Mouse (Mus musculus): ENCODE results near the gene Usp48. TPM values are rescaled to one million over a fixed set of nuclear protein-coding genes. Genes with fewer than 3 reads are reported as not detected.

The Usp48 gene
- total RNA-seq, 2 experiments from 2014 or later: 139 to 150 TPM

DNA sequence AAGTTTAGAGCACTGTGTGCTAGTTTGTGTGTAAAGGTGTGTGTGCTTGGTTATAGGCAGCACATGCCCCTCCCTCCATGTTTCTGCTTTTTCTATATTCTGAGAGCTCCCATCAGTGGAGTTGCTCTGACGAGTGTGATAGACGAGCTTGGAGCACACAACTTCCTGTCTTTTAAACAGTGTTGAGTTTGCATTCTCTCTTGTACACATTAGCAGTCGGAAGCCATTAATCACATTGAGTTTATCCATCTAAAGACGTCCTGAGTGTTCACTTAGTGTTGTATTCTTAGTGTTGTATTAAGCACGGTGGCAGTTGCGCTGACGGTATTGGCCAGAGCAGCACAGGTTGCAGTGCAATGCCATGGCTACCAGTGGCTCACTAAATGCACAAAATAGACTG, 15.7 kb downstream of the Usp48 start:
- DNase-seq (ENCODE audit: low spot score in 2 of 2): no peak

DNA sequence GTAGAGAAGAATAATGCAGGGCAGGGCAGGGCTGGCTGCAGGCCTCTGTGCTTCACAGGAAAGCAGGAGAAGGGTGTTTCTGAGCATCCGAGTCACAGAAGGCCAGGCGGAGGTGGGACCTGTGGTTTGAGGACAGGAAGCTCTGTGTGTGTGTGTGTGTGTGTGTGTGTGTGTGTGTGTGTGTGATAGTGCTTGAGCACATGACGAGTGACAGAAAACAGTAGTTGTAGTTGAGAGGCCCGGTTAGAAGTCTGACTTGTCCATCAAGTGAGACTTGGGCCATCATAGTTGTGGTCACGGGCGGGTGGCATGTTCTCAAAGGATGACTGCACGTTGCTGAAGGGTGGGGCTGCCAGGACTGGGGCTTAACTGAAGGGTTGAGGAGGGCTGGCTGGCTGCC, 16.1 kb downstream of the Usp48 start:
- no peak for DNase-seq (ENCODE audit: low spot score in 2 of 2)

DNA sequence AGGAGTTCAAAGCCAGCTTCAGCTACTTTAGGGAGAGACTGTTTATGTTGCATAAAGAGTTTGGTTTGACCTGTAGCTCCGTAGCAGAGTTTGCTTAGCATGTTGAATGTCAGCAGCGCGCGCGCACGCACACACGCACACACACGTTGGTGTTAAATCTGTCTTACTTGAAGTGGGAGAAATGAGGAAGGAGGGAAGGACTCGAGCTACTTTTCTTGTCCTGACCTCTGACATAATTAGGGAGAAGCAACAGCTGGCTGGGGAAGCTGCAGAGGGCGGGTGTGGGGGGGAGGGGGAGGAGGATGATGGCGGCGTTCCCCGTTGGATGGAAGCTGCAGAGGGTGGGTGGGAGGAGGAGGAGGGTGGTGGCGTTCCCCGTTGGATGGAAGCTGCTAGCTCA, 16.7 kb downstream of the Usp48 start:
- DNase-seq (ENCODE audit: low spot score in 2 of 2): no peak

DNA sequence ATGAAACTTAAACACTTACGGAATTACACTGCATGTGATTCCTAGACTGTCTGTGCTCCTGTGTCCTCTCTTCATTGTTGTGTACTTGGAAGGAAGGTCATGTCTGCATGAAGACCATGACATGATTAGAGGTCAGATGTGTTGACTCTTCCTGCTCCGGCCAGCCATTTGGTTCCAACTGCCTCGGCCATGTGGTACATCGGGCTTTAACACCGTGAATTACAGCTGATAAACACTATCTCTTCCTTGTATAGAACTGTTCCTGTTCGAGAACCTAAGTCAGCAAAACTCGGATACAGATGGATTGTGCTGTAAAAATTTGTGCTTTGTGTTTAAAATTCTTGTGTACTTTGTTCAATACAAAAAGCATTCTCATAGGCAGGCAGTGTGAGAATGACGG, 29.3 kb downstream of the Usp48 start:
- DNase-seq (ENCODE audit: low spot score in 2 of 2): no peak

DNA sequence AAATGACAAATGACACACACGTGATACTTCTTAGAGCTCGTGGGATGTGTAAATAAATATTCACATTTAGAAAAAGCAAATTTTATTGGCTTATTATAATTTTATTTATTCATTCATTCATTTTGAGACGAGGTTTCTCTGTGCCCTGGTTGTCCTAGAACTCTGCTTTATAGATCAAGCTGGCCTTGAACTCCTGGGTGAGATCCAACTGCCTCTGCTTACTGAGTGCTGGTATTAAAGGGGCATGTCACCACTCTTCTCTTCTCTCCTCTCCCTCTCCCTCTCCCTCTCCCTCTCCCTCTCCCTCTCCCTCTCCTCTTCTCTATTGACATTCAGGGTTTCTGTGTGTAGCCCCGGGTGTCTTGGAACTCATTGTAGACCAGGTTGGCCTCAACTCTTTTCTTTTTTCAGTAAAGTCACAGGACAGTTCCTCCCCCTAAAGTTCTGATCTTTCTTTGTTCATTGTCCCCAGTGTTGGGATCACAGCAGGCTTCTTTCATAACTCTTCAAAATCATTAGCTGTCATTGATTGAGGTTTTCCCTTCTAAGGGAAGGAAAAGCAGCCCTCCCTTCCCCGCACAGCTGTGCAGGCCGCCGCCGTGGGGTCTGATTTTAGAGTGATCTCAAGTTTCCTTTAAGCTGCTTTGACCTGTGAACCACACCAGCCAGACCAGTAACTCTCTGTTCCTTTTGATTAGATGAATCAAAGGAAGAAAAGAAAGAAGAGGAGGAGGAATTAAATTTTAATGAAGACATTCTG, 34.1 kb downstream of the Usp48 start:
- no peak for DNase-seq (ENCODE audit: low spot score in 2 of 2)

DNA sequence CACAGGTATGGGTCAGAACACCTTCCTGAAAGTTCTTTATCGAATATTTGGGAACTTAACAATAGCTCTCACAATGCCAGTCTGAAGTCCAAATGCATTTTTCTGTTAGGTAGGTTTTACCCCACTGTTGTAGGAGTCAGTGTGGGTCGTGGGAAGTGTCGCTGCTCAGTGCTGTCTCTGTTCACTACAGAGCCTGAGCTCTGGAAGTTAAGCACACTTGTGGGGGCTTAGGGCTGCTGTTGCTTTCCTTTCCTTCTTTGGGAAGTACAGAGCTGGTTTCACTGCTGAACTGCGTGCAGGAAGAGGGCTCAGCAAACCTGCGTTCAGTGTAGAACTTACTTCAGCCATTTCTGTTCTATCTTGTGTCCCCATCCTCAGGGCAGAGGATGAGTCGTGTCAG, 34.8 kb downstream of the Usp48 start:
- DNase-seq (ENCODE audit: low spot score in 2 of 2): no peak

DNA sequence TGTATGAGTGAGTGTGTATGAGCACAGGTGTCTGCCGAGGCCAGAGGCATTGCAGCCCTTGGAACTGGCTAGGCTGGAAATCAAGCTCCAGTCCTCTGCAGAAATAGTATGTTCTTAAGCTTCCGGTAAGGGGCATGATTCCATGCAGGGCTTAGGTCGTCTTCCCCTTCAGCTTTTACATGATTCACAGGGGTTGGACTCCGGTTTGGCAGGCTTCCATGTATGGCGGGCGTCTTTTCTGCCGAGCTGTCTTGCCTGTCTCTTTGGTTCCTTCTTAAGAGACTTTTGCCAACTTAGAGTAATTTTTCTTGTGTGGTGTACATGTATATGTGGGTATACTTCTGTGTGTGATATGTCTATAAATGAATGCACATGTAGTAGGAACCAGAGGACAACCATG, 35.8 kb downstream of the Usp48 start:
- no peak for DNase-seq (ENCODE audit: low spot score in 2 of 2)

DNA sequence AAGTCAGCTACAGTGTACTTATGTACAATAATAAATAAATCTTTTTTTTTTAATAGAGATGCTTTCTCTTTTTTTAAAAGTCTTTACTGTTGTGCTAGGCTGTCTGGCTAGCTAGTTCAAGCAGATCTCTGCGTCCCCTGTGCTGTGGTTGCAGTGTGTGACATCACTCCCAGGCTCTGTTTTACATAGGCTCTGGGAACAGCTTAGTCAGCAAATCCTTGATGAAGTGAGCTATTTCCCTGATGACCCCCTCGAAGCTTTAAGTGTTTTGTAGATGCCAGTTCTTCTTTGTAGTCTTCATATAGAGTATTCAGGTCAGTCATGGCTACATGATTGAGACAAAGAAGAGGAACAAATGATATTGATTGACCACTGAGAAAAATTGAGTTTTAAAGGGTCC, 36.6 kb downstream of the Usp48 start:
- no peak for DNase-seq (ENCODE audit: low spot score in 2 of 2)

DNA sequence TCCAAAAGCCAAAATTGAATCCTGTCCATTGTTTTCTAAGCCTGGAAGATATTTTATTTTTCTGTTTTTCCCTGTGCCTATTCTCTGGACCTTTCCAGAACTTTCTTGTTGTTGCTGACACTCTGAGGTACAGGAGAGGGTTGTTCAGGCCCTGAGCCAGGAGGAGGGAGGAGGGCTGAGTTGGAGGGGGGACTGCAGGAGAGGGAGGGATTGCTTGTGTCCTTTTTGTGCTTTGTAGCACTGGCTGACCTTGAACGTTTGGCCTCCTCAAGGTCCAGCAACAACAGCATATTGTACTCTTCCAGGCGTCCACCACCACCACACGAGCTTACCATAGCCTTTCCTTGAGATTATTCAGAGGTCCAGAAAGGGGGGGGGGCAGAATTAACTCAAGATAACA, 38.0 kb downstream of the Usp48 start:
- DNase-seq (ENCODE audit: low spot score in 2 of 2): no peak

DNA sequence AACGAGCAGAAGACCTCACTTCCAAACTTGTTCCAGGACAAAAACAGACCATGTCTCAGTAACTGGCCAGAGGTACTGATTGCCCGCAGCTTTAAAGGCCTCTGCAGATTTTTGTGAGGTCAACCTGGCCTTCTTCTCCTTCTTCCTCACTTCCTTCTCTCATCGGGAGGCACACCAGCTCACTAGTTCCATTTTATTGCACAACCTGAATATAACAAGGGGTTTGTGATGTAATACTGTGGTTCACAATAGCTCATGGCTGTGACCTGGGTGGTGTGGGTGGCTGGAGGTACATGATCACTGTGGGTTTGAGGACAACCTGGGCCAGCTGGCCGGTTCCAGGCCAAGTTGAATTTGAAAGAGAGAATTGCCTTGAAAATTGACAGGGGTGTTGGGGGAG, 39.8 kb downstream of the Usp48 start:
- DNase-seq (ENCODE audit: low spot score in 2 of 2): no peak

DNA sequence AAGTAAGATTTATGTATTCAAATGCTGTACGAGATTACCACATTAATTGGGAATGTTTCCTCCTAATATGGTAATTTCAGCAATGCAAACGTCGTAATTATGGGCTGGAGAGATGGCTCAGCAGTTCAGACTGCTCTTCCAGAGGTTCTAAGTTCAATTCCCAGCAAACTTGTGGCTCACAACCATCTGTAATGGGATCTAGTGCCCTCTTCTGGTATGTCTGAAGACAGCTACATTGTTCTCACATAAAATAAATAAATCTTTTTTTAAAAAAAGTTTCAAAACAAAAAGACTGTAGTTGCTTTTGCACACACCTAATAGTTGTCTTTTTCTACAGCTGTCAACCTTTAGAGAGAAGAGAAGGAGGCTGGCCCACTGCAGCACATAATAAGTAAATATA, 43.0 kb downstream of the Usp48 start:
- no peak for DNase-seq (ENCODE audit: low spot score in 2 of 2)

DNA sequence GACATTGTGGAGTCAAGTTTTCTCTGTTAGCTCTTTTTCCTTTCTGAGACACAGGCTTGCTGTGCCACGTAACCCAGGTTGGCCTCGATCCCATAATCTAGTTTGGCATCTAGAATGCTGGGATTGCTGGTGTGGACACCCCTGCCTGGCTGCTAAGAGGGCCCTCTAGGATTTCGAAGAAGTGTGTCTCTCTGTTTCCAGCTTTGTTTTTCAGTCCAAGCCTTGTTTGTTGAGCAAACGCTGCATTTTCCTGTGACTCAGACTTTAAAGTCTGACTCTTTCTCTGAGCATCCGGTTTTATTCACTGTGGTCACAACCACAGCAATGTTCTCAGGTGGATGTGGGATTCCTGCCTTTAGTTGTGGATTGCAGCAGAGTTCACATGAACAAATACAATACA, 48.0 kb downstream of the Usp48 start:
- DNase-seq (ENCODE audit: low spot score in 2 of 2): no peak

DNA sequence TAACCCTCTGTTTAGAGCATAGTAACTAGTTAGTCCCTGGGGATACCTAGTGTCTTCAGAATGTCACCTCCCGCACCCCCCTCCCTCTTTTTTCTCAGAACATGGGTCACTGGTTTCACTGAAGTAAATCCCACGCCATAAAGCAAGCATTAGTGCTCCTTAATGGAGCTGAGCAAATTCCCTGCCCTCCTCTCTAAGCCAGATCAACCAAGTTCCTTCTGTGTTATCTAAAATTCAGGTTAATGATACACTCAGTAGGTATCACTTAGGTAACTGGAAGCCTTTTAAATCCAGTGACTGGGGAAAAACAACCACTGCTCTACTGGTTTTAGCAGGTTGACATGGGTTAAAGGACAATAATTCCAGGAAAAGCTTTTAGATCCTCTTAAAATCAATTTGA, 48.5 kb downstream of the Usp48 start:
- no peak for DNase-seq (ENCODE audit: low spot score in 2 of 2)

DNA sequence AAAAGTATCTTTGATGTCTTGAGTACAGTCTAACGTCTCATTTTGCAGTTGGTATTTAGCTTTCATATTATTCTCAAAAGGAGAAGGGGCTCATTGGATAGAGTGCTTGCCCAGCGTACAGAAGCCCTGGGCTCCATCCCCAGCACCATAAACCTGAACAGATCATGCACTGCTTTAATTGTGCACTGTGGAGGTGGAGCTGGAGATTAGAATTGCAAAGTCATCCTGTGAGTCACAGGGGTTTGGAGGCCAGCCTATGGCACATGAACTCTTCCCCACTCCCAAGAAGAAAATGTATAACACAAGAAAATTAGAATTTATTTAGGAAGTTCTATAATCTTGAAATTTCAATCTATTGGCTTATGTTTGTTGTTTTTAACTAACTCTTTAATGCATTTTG, 49.9 kb downstream of the Usp48 start:
- no peak for DNase-seq (ENCODE audit: low spot score in 2 of 2)

DNA sequence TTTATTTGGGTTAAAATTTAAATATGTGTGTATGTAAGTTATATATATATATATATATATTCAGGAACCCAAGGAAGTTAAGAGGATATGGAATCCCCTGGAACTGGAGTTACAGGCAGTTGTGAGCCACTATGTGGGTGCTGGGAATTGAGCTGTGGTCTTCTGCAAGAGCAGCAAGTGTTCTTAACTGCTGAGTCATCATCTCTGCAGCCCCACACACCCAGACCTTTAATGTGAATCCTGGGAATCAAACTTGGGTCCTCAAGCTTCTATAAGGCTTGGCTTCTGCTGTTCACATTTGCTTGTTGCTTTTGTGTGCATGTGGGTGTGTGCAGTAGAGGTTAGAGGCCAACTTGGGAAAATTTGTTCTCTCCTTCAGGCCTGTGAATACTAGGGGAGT, 52.7 kb downstream of the Usp48 start:
- DNase-seq (ENCODE audit: low spot score in 2 of 2): no peak

DNA sequence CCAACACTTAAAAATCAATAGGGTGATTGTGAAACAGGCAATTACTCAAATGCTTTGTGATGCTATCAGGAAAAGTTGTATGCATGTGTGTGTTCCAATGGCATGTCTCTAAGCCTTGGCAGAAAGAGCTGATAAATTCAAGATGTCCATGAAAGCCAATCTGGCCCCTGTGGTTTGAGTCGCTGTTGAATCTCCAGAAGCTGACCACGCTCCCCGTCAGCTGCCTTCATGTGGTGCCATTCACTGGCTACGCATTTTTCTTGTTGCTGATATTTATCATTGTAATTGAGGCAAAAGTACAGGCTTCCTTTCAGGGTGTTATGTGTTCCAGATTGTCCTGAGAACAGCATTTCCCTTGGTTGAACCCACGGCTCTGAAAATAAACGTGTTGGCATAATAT, 54.1 kb downstream of the Usp48 start:
- DNase-seq (ENCODE audit: low spot score in 2 of 2): no peak

DNA sequence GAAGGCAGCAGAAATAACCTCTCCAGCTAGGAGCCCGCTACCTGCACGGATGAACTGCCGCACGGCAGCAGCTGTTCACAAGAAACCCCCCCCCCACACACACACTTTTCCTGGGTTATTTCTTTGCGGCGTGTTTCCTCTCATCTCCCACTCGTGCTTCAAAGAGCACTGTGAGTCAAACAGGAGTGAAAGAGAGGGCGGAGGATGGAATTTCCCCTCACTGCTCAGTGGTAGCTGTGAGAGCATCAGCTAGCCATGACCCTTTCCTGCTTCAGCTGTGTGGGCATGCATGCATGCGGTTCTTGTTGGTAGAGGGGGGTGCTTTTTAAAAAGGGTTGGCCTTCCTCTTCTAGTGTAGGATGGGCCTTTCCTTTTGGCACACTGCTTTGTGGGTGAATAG, 54.7 kb downstream of the Usp48 start:
- no peak for DNase-seq (ENCODE audit: low spot score in 2 of 2)

DNA sequence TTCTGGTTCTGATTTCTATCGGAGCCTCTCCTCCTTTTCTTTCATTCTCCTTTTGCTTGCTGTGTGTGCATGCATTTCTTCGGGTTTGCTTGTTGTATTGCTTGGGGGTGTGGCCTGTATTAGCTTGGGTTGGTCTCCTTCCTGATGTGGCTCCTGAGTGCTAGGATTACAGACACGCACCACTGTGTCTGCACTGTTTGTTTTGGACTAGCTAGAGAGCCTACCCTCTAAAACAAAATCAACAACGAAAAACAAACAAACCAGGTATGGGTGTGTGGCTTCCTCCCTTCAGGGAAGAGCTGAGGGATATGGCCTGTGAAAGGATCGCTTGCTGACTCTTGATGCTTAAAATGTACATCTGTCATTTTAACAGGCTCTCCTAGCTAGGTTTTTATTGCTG, 57.4 kb downstream of the Usp48 start:
- DNase-seq (ENCODE audit: low spot score in 2 of 2): no peak

DNA sequence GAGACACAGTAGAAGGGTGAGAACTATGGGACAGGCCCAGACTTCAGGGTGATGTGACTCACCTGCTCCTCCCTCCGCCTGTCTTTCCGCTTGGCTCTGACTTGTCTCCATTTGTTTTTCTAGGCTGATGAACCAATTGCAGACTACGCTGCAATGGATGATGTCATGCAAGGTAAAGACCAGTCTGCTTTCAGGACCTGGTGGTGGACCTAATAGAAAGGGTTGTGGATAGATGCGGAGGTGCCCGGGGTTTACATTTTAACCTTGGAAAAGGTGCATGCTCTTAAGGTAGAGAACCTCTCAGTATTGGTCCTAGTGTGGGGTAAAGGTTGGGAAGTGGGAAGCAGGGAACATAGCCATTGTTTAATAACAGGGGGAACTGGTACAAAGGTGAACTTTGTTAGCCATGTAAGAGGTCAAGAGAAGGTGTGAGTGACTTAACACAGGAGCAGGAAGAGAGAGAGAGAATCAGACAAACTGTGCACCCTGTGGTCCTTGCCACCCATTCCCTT, 59.3 kb downstream of the Usp48 start:
- DNase-seq (ENCODE audit: low spot score in 2 of 2): no peak

DNA sequence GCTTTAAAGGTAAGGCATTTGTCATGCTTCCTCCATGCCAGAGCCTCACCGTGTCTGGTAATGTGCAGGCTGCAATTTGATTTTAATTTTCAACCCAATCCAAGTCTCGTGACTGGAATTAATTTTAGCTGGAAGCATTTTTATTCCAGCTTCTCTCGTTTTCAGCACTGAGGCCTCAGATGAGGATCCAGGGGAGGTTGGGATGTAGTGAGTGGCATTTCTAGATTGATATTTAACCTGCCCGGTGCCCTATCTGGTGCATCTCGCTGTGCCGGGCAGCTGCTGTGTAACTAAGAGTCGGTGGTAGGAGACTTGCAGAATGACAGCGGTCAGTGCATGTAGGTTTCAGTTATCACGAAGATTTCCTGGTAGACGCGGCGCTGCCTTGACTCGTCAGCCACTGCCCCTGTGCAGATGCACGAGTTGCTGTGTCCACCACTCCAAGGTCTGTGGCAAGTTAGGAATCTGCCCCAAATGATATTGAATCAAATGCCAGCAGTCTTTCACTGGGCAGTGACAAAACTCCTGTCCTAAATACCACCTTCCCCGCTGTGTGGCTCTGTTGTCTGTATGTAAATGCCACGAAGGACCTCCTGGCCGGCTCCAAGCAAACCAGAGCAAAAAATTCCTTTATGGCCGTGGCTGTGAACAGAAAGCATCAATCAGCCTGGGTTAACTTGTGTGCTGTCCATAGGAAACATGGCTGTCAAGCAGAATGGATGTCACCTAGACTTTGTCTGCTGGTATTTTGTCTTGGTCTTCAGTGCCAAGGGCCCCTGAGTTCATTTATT, 61.9 kb downstream of the Usp48 start:
- no peak for DNase-seq (ENCODE audit: low spot score in 2 of 2)

DNA sequence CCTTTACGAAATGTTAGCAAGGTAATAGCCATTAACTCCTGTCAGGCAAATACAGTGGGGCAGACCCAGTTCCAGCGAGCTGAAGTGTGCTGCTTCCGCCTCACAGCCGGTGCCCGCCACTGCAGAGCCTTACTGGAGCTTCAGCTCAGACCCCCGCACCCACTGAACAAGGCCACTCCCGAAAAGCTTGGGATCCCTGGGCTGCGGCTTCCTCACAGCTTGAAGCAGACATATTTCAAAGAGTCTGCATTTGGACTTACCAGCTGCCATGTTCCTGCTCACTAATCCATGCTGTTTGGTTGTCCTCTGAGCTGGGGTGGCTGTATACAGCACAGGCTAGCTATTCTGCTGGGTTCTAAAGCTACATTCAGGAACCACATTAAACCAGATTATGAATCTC, 64.1 kb downstream of the Usp48 start:
- DNase-seq (ENCODE audit: low spot score in 2 of 2): no peak

DNA sequence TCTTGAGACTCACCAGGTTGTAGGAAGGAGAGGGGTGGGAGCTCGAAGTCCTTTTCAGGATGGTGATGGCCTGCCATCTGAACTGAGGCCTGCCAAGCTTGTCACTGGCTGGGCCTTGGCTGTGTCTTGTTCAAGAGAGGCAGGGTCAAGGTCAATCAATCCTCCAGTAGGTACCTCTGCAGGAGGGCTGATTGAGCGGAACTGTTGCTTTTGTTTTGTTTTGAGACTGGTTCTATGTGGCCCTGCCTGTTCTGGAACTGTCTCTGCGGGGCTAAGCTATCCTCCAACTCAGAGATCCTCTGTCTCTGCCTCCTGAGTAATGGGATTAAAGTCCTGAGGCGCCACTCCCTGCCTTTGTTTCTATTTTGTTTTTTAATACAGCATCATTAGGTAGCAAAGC, 66.0 kb downstream of the Usp48 start:
- no peak for DNase-seq (ENCODE audit: low spot score in 2 of 2)
